Mouse (Mus musculus): ENCODE data around the gene Fbxl12.

Fbxl12 gene

GRCm38 (mm10) chr9:20571060-20571459 is 73.5 kb downstream of the Fbxl12 start:
- in situ Hi-C loops (cut with MboI), result no loop called here

Measured in mature B cell (primary cell).